Mouse (Mus musculus): ENCODE data around the gene Zbtb21. TPM values are rescaled to one million over a fixed set of nuclear protein-coding genes. Genes with fewer than 3 reads are reported as not detected.
"Not testable (repeated sequence)": the region's sequence is repeated elsewhere in the genome, so short reads cannot be mapped to it uniquely, and the experiment has no call there.

Gene Zbtb21
- polyA plus RNA-seq, 1 experiment from 2014 or later = 17.4 TPM

DNA sequence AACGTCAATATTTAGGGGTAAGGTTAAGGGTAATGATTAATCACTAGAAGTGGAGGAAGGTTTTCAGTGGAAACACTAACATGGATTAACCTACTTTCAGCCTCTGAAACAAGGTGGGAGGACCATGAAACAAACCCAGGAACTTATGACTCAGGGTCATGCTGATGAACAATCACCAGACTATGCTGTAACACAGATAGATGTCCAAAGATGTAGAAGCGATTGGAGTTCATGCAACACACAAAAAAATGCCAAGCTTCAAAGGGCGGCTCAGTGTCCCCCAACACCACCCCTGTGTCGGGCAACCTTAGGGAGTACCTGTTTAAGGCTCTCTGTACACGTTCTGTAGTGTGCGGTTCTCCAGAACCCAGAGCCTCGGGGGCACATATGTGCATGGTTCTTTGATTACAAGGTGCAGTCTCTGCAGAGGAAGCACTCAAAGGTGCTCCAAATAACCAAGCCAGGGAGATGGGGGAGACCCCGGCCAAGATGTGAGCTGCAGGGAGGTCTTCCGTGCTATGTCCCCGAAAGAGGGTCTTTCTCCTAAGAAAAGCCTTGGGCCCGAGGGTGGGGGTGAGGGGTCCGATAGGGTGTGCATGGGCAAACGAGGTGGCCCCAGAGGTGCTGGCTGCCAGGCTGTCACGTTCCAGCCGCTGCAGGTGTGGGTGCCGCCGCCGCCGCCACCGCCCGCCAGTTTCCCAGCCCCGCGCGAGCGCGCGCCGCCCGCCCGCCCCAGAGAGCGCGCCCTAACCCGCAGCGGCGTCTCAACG is 856 bp downstream of the Zbtb21 start:
- peak overlapping the region; percentile 91 for H3K4me3 ChIP-seq
- peaks cover 22% of the 10 kb centered on the region for H3K4me1 ChIP-seq
- 10% methylated on average over 36 of the region's 36 CpGs for WGBS
- DNase-seq (ENCODE audit: extremely low spot score, low spot score) = peak; percentile 13
- peak overlapping the region; percentile 96 for H3K27ac ChIP-seq
- no peaks in the 10 kb centered on the region for H3K9me3 ChIP-seq
- no peaks in the 10 kb centered on the region for H3K27me3 ChIP-seq (ENCODE audit: poor library complexity, severe bottlenecking)
- H3K36me3 ChIP-seq (replicated peaks) = peaks cover 8% of the 10 kb centered on the region

GRCm38 (mm10) chr16:97960348-97960747 is 2.1 kb downstream of the Zbtb21 start:
- no peaks in the 10 kb centered on the region for H3K27me3 ChIP-seq (ENCODE audit: poor library complexity, severe bottlenecking)
- DNase-seq (ENCODE audit: extremely low spot score, low spot score) = no peak
- H3K9me3 ChIP-seq = no peaks in the 10 kb centered on the region
- peaks cover 22% of the 10 kb centered on the region for H3K4me1 ChIP-seq
- H3K27ac ChIP-seq = no peak overlapping the region
- no peak overlapping the region for H3K4me3 ChIP-seq
- WGBS = 92% methylated on average over 3 of the region's 3 CpGs
- peaks cover 21% of the 10 kb centered on the region for H3K36me3 ChIP-seq (replicated peaks)

GRCm38 (mm10) chr16:97958401-97958973 is 3.9 kb downstream of the Zbtb21 start:
- DNase-seq (ENCODE audit: extremely low spot score, low spot score) = no peak

DNA sequence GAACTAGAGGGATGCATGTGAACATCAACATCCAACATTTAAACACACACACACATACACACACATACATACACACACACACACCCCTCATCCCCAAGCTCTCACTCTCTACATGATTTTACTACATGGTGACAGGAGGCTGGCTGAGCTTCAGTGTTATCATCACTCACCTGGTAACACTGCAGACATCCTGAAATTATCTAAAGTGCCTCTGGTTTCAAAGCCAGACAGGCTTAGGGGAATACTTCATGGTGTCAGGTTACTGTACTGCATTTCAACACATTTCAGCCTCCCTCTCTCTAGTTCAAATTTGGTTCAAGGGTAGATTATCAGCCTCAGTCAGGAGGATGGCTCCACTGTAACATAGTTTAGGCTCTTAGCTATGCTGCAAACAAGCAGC is 4.8 kb downstream of the Zbtb21 start:
- Histone ChIP-seq H3K4me1 (peaks cover 17% of the 10 kb centered on the region), H3K9me3 (no peaks in the 10 kb centered on the region), H3K27ac (no peak overlapping the region), H3K4me3 (no peak overlapping the region), H3K27me3 (ENCODE audit: poor library complexity, severe bottlenecking) (no peaks in the 10 kb centered on the region), H3K36me3 (replicated peaks) (peaks cover 47% of the 10 kb centered on the region)
- no peak for DNase-seq (ENCODE audit: extremely low spot score, low spot score)

More at GRCm38 (mm10) chr16:97958401-97958973, 3.9 kb downstream of the Zbtb21 start:
- H3K4me1 ChIP-seq = peaks cover 22% of the 10 kb centered on the region
- no peaks in the 10 kb centered on the region for H3K9me3 ChIP-seq
- H3K27ac ChIP-seq = no peak overlapping the region
- no peaks in the 10 kb centered on the region for H3K27me3 ChIP-seq (ENCODE audit: poor library complexity, severe bottlenecking)
- peaks cover 39% of the 10 kb centered on the region for H3K36me3 ChIP-seq (replicated peaks)
- no peak overlapping the region for H3K4me3 ChIP-seq

DNA sequence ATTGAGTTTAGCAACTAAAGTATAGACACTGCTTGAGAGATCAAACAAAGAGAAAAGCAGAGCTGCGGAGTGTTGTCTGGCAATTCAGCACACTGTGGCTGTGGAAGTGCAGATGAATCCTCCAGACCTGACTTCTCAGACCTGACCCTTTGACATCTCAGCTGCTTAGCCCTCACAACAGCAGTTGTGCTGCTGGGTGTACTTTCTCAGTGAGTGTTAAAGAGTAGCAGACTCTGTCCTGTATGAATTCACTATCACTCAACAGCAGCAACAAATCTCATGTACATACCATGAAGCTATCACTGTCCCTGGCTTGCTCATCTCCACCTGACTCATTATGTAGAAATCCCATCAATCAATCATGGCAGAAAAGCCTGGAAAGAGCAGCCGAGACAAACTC is 6.4 kb downstream of the Zbtb21 start:
- no peaks in the 10 kb centered on the region for H3K27me3 ChIP-seq (ENCODE audit: poor library complexity, severe bottlenecking)
- no peaks in the 10 kb centered on the region for H3K9me3 ChIP-seq
- no peak overlapping the region for H3K4me3 ChIP-seq
- peaks cover 7% of the 10 kb centered on the region for H3K4me1 ChIP-seq
- no peak overlapping the region for H3K27ac ChIP-seq
- H3K36me3 ChIP-seq (replicated peaks) = peaks cover 63% of the 10 kb centered on the region
- 93% methylated on average over 2 of the region's 2 CpGs for WGBS
- DNase-seq (ENCODE audit: extremely low spot score, low spot score) = no peak

GRCm38 (mm10) chr16:97953300-97953699 is 9.1 kb downstream of the Zbtb21 start:
- Histone ChIP-seq H3K27ac (no peak overlapping the region), H3K4me3 (no peak overlapping the region), H3K27me3 (ENCODE audit: poor library complexity, severe bottlenecking) (no peaks in the 10 kb centered on the region), H3K4me1 (no peaks in the 10 kb centered on the region), H3K36me3 (replicated peaks) (peaks cover 86% of the 10 kb centered on the region), H3K9me3 (no peaks in the 10 kb centered on the region)
- no peak for DNase-seq (ENCODE audit: extremely low spot score, low spot score)
- 90% methylated on average over 2 of the region's 2 CpGs for WGBS

- Histone ChIP-seq H3K9me3 (no peaks in the 10 kb centered on the region), H3K27ac (no peak overlapping the region), H3K27me3 (ENCODE audit: poor library complexity, severe bottlenecking) (no peaks in the 10 kb centered on the region), H3K36me3 (replicated peaks) (peaks cover 88% of the 10 kb centered on the region), H3K4me3 (no peak overlapping the region), H3K4me1 (no peaks in the 10 kb centered on the region)
- DNase-seq (ENCODE audit: extremely low spot score, low spot score) = no peak
- 92% methylated on average over 9 of the region's 9 CpGs for WGBS
These were observed 9.6 kb downstream of the Zbtb21 start for GRCm38 (mm10) chr16:97952801-97953200.

GRCm38 (mm10) chr16:97952371-97952770 is 10.1 kb downstream of the Zbtb21 start:
- Histone ChIP-seq H3K27ac (no peak overlapping the region), H3K36me3 (replicated peaks) (peaks cover 87% of the 10 kb centered on the region), H3K9me3 (no peaks in the 10 kb centered on the region), H3K27me3 (ENCODE audit: poor library complexity, severe bottlenecking) (no peaks in the 10 kb centered on the region), H3K4me3 (no peak overlapping the region), H3K4me1 (no peaks in the 10 kb centered on the region)
- WGBS = 94% methylated on average over 4 of the region's 4 CpGs
- DNase-seq (ENCODE audit: extremely low spot score, low spot score) = no peak

DNA sequence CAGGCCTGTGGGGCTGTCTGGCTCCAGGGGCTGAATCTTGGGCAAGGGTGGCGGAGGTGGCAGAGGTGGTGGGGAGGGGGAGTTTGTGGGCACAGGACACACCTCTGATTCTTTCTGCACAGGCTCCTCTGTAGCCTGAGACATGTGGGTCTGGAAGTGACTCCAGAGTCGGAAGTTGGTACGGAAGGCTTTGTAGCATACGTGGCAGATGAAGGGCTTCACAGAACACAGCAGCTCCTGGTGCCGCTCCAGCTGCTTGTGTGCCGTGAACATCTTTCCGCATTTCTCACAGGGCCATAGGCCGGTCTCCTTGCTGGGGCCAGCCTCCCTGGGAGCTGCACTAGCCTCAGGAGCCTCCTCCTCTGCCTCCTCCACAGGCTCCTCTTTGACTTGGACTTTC is 12.4 kb downstream of the Zbtb21 start:
- WGBS = 92% methylated on average over 8 of the region's 8 CpGs
- no peaks in the 10 kb centered on the region for H3K4me1 ChIP-seq
- peaks cover 74% of the 10 kb centered on the region for H3K36me3 ChIP-seq (replicated peaks)

GRCm38 (mm10) chr16:97948836-97949235 is 13.6 kb downstream of the Zbtb21 start:
- Histone ChIP-seq H3K9me3 (no peaks in the 10 kb centered on the region), H3K27ac (no peak overlapping the region), H3K36me3 (replicated peaks) (peaks cover 65% of the 10 kb centered on the region), H3K4me1 (no peaks in the 10 kb centered on the region), H3K27me3 (ENCODE audit: poor library complexity, severe bottlenecking) (no peaks in the 10 kb centered on the region), H3K4me3 (no peak overlapping the region)
- DNase-seq (ENCODE audit: extremely low spot score, low spot score) = no peak
- WGBS = 89% methylated on average over 4 of the region's 4 CpGs

More for the DNA sequence above, 12.4 kb downstream of the Zbtb21 start:
- no peaks in the 10 kb centered on the region for H3K9me3 ChIP-seq
- H3K4me3 ChIP-seq = no peak overlapping the region
- DNase-seq (ENCODE audit: extremely low spot score, low spot score) = no peak
- no peak overlapping the region for H3K27ac ChIP-seq
- H3K27me3 ChIP-seq (ENCODE audit: poor library complexity, severe bottlenecking) = no peaks in the 10 kb centered on the region

DNA sequence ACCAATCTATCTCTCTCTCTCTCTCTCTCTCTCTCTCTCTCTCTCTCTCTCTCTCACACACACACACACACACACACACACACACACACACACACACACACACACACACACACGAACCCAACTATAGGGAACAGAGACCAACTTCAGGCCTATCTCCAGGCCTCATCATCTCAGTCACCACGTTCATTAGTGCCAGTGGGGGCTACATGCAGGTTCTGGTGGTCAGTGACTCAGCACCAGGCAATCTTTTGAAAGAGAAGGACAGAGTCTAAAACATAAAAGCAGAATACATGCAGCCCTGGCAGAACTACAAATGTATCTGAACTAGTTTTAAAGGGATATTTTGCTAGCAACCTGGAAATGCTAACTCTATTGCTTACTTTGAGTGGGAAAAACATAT is 15.4 kb downstream of the Zbtb21 start:
- WGBS = 72% methylated on average over 2 of the region's 2 CpGs
- H3K27ac ChIP-seq; H3K9me3 ChIP-seq; H3K4me1 ChIP-seq; H3K27me3 ChIP-seq (ENCODE audit: poor library complexity, severe bottlenecking); DNase-seq (ENCODE audit: extremely low spot score, low spot score); H3K4me3 ChIP-seq: not testable (repeated sequence)
- H3K36me3 ChIP-seq (replicated peaks) = peaks cover 50% of the 10 kb centered on the region

DNA sequence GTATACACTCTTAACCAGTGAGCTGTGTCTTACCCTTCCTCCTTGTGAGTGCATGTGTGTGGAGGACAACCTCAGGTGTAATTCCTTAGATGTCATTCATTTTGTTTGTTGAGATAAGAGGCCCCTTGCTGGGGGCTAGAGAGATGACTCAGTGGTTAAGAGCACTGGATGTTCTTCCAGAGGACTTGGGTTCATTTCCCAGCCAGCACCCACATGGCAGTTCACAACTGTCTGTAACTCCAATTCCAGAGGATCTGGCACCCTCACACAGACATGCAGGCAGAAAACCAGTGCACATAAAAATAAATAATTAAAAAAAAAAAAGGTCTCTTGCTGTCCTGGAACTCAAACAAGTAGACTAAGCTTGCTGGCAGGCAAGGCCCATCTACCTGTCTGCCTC is 20.6 kb downstream of the Zbtb21 start:
- peaks cover 15% of the 10 kb centered on the region; the same call in 1 of the 2 replicates for H3K36me3 ChIP-seq (replicated peaks)
- no peak for DNase-seq (ENCODE audit: extremely low spot score, low spot score)
- no peaks in the 10 kb centered on the region for H3K4me1 ChIP-seq
- no peaks in the 10 kb centered on the region for H3K9me3 ChIP-seq
- no peak overlapping the region for H3K27ac ChIP-seq
- no peak overlapping the region for H3K4me3 ChIP-seq
- H3K27me3 ChIP-seq (ENCODE audit: poor library complexity, severe bottlenecking) = no peaks in the 10 kb centered on the region

DNA sequence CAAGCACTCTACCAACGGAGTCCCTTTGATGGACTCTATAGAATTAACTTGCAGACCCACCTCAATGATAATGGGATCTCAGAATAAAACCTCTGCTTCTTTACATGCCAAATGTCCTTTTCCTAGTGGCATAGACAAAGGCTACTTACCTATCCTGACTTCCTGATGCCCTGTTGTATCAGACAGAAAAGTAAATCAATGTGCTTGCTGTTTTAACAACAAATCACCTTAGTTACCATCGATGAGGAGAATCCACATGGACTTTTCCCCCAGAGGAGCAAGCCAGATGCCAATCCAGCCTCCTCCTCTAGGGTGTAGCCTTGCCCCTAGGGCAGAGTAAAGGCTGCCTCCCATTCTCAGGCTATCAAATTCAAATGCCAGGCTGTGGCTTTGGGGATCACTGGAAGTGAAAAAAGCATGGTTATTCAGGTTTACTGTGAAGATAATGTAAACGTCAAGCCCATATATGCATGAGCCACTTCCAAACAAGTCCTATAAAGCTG is 21.9 kb downstream of the Zbtb21 start:
- 87% methylated on average over 3 of the region's 3 CpGs for WGBS
- H3K4me3 ChIP-seq = no peak overlapping the region
- H3K9me3 ChIP-seq = no peaks in the 10 kb centered on the region
- peaks cover 14% of the 10 kb centered on the region; the same call in 1 of the 2 replicates for H3K36me3 ChIP-seq (replicated peaks)
- no peaks in the 10 kb centered on the region for H3K27me3 ChIP-seq (ENCODE audit: poor library complexity, severe bottlenecking)
- H3K4me1 ChIP-seq = no peaks in the 10 kb centered on the region
- DNase-seq (ENCODE audit: extremely low spot score, low spot score) = no peak
- no peak overlapping the region for H3K27ac ChIP-seq

All from forebrain, embryonic 10.5 days (tissue).